Mouse (Mus musculus) neural tube, embryonic 15.5 days (tissue): ENCODE data around the gene Lgi1. TPM values are rescaled to one million over a fixed set of nuclear protein-coding genes. Genes with fewer than 3 reads are reported as not detected.

Experiments used
- ATAC-seq: fragments of 200-750 bp; cut with Nextera tagmentation; 2 replicates; pipeline ENCODE4 v1.8.0; 2017; ENCODE audit warnings: mild to moderate bottlenecking, moderate TSS enrichment, moderate library complexity; ENCODE audit not compliant: low FRiP score
- H3K27ac ChIP-seq: fragments of 300-500 bp; sonication (generic); replicated peaks from 2 replicates; pipeline ENCODE4 v1.5.1; 2015; ENCODE audit warnings: mild to moderate bottlenecking, inconsistent platforms
- H3K27me3 ChIP-seq: fragments of 300-500 bp; sonication (generic); replicated peaks from 2 replicates; pipeline ENCODE4 v1.6.1; 2015; ENCODE audit warnings: inconsistent platforms
- H3K36me3 ChIP-seq: fragments of 300-500 bp; sonication (generic); 2 replicates; pipeline ENCODE4 v1.6.1; 2015; ENCODE audit warnings: inconsistent platforms
- H3K4me1 ChIP-seq: fragments of 300-500 bp; sonication (generic); 2 replicates; pipeline ENCODE4 v1.6.1; 2015; ENCODE audit warnings: inconsistent platforms
- H3K4me2 ChIP-seq: fragments of 300-500 bp; sonication (generic); 2 replicates; pipeline ENCODE4 v1.6.1; 2015; ENCODE audit warnings: inconsistent platforms, mild to moderate bottlenecking, moderate library complexity
- H3K4me3 ChIP-seq: fragments of 300-500 bp; sonication (generic); replicated peaks from 2 replicates; pipeline ENCODE4 v1.5.1; 2015; ENCODE audit warnings: mild to moderate bottlenecking, inconsistent platforms
- H3K9ac ChIP-seq: fragments of 300-500 bp; sonication (generic); replicated peaks from 2 replicates; pipeline ENCODE4 v1.6.1; 2015; ENCODE audit warnings: mild to moderate bottlenecking, inconsistent platforms
- H3K9me3 ChIP-seq: fragments of 300-500 bp; sonication (generic); replicated peaks from 2 replicates; pipeline ENCODE4 v1.6.1; 2016; ENCODE audit warnings: inconsistent platforms
- WGBS: fragments of 180-500 bp; shearing (Covaris S2); methylation state at CpG from one replicate; pipeline ENCODE4 v1.1.7; 2015; ENCODE audit warnings: mixed read lengths; 5-methylcytosine and 5-hydroxymethylcytosine counted together
- polyA plus RNA-seq: library from polyadenylated mRNA; unstranded; fragments of >200 nt; fragmentation: Nextera tagmentation; extraction: Ambion mirVana; gene quantifications from 2 replicates; pipeline ENCODE4 v1.2.1, GENCODE M21; 2015

Lgi1 gene
- polyA plus RNA-seq, result 19.5 and 24.7 TPM in 2 replicates

- peak within 1 kb of the TSS; percentile 83 for H3K27ac ChIP-seq
- peak; percentile 82 for ATAC-seq
- peak within 1 kb of the TSS; percentile 57 for H3K4me2 ChIP-seq
- H3K4me1 ChIP-seq, result peaks cover 15% of the 10 kb centered on the region
- no peaks in the 10 kb centered on the region for H3K27me3 ChIP-seq
- 18% methylated on average over 21 of the region's 21 CpGs for WGBS
- H3K9ac ChIP-seq, result peak within 1 kb of the TSS; percentile 41
- H3K4me3 ChIP-seq, result peak within 1 kb of the TSS; percentile 42
- H3K9me3 ChIP-seq, result no peaks in the 10 kb centered on the region
- no peaks in the 10 kb centered on the region for H3K36me3 ChIP-seq
Observed at GRCm38 (mm10) chr19:38264505-38265500, at the start of gene Lgi1. TSS of gene Lgi1 (plus strand) at chr19:38264536.

- over 99% methylated on average over 3 of the region's 3 CpGs for WGBS
- no peak overlapping the region for H3K4me3 ChIP-seq
- no peak overlapping the region for H3K9ac ChIP-seq
- H3K36me3 ChIP-seq, result peaks cover 22% of the 10 kb centered on the region
- H3K4me1 ChIP-seq, result peaks cover 1% of the 10 kb centered on the region
- H3K9me3 ChIP-seq, result no peaks in the 10 kb centered on the region
- no peak for ATAC-seq
- H3K27ac ChIP-seq, result no peak overlapping the region
- no peak overlapping the region for H3K4me2 ChIP-seq
- H3K27me3 ChIP-seq, result no peaks in the 10 kb centered on the region
Observed at GRCm38 (mm10) chr19:38217696-38218095, 46.6 kb upstream of the Lgi1 start.

GRCm38 (mm10) chr19:38223356-38223904 is 40.9 kb upstream of the Lgi1 start:
- WGBS, result 10% methylated on average over 12 of the region's 12 CpGs
- ATAC-seq, result peak; percentile 17
- H3K4me3 ChIP-seq, result peak overlapping the region; percentile 61
- H3K27me3 ChIP-seq, result no peaks in the 10 kb centered on the region
- peaks cover 2% of the 10 kb centered on the region; the same call in 1 of the 2 replicates for H3K36me3 ChIP-seq
- H3K4me1 ChIP-seq, result peaks cover 14% of the 10 kb centered on the region
- no peaks in the 10 kb centered on the region for H3K9me3 ChIP-seq
- peak overlapping the region; percentile 97 for H3K27ac ChIP-seq
- H3K4me2 ChIP-seq, result peak overlapping the region; percentile 75
- H3K9ac ChIP-seq, result peak overlapping the region; percentile 63

GRCm38 (mm10) chr19:38223905-38224684 is 40.2 kb upstream of the Lgi1 start, which contains the start of gene Fra10ac1:
TSS of gene Fra10ac1 (minus strand) at chr19:38224156.
- Histone ChIP-seq H3K9ac (peak within 1 kb of the TSS; percentile 63), H3K4me3 (peak within 1 kb of the TSS; percentile 61), H3K27me3 (no peaks in the 10 kb centered on the region), H3K9me3 (no peaks in the 10 kb centered on the region), H3K4me2 (peak within 1 kb of the TSS; percentile 75), H3K4me1 (peaks cover 14% of the 10 kb centered on the region), H3K27ac (peak within 1 kb of the TSS; percentile 97), H3K36me3 (no peaks in the 10 kb centered on the region)
- ATAC-seq, result peak; percentile 97
- under 1% methylated on average over 49 of the region's 49 CpGs for WGBS

- no peaks in the 10 kb centered on the region for H3K27me3 ChIP-seq
- peak overlapping the region; percentile 61 for H3K4me3 ChIP-seq
- no peaks in the 10 kb centered on the region for H3K9me3 ChIP-seq
- H3K36me3 ChIP-seq, result no peaks in the 10 kb centered on the region
- H3K9ac ChIP-seq, result peak overlapping the region; percentile 63
- peaks cover 14% of the 10 kb centered on the region for H3K4me1 ChIP-seq
- WGBS, result 5% methylated on average over 9 of the region's 9 CpGs
- ATAC-seq, result peak; percentile 51
- peak overlapping the region; percentile 75 for H3K4me2 ChIP-seq
- peak overlapping the region; percentile 97 for H3K27ac ChIP-seq
Observed at GRCm38 (mm10) chr19:38224685-38225060, 39.7 kb upstream of the Lgi1 start.

- no peak for ATAC-seq
- Histone ChIP-seq H3K9ac (no peak overlapping the region), H3K4me3 (no peak overlapping the region), H3K4me2 (no peak overlapping the region), H3K36me3 (no peaks in the 10 kb centered on the region), H3K27me3 (no peaks in the 10 kb centered on the region), H3K4me1 (peaks cover 6% of the 10 kb centered on the region), H3K27ac (no peak overlapping the region), H3K9me3 (no peaks in the 10 kb centered on the region)
- WGBS, result 64% methylated on average over 2 of the region's 2 CpGs
Observed at GRCm38 (mm10) chr19:38228699-38229098, 35.6 kb upstream of the Lgi1 start.

GRCm38 (mm10) chr19:38232087-38232486 is 32.2 kb upstream of the Lgi1 start:
- WGBS, result 20% methylated on average over 8 of the region's 8 CpGs
- no peak for ATAC-seq
- Histone ChIP-seq H3K36me3 (no peaks in the 10 kb centered on the region), H3K27ac (no peak overlapping the region), H3K4me1 (no peaks in the 10 kb centered on the region; the same call in 1 of the 2 replicates), H3K9ac (no peak overlapping the region), H3K4me2 (no peak overlapping the region), H3K9me3 (no peaks in the 10 kb centered on the region), H3K27me3 (no peaks in the 10 kb centered on the region), H3K4me3 (no peak overlapping the region)

- no peaks in the 10 kb centered on the region for H3K27me3 ChIP-seq
- no peak overlapping the region for H3K27ac ChIP-seq
- H3K9ac ChIP-seq, result no peak overlapping the region
- H3K4me1 ChIP-seq, result no peaks in the 10 kb centered on the region; the same call in 1 of the 2 replicates
- no peak overlapping the region for H3K4me2 ChIP-seq
- H3K9me3 ChIP-seq, result no peaks in the 10 kb centered on the region
- ATAC-seq, result no peak
- WGBS, result 5% methylated on average over 4 of the region's 4 CpGs
- no peak overlapping the region for H3K4me3 ChIP-seq
- H3K36me3 ChIP-seq, result no peaks in the 10 kb centered on the region
Observed at GRCm38 (mm10) chr19:38232516-38232915, 31.8 kb upstream of the Lgi1 start.

GRCm38 (mm10) chr19:38236526-38236925 is 27.8 kb upstream of the Lgi1 start:
- no peaks in the 10 kb centered on the region for H3K9me3 ChIP-seq
- peaks cover 15% of the 10 kb centered on the region for H3K4me1 ChIP-seq
- no peak overlapping the region for H3K9ac ChIP-seq
- H3K27me3 ChIP-seq, result no peaks in the 10 kb centered on the region
- no peak for ATAC-seq
- H3K27ac ChIP-seq, result no peak overlapping the region
- no peak overlapping the region for H3K4me3 ChIP-seq
- whole genome bisulfite sequencing, result 62% methylated on average over 5 of the region's 5 CpGs
- H3K36me3 ChIP-seq, result no peaks in the 10 kb centered on the region
- H3K4me2 ChIP-seq, result no peak overlapping the region

- Histone ChIP-seq H3K27me3 (no peaks in the 10 kb centered on the region), H3K9ac (no peak overlapping the region), H3K27ac (peak overlapping the region; percentile 41), H3K9me3 (no peaks in the 10 kb centered on the region), H3K4me3 (no peak overlapping the region), H3K4me1 (peaks cover 15% of the 10 kb centered on the region), H3K36me3 (no peaks in the 10 kb centered on the region), H3K4me2 (no peak overlapping the region)
- peak; percentile 68 for ATAC-seq
- 48% methylated on average over 3 of the region's 3 CpGs for WGBS
Observed at GRCm38 (mm10) chr19:38237834-38238212, 26.5 kb upstream of the Lgi1 start.

GRCm38 (mm10) chr19:38238213-38238951 is 26.0 kb upstream of the Lgi1 start:
- no peak overlapping the region for H3K9ac ChIP-seq

More at GRCm38 (mm10) chr19:38238213-38238951, 26.0 kb upstream of the Lgi1 start:
- peak; percentile 73 for ATAC-seq
- no peaks in the 10 kb centered on the region for H3K27me3 ChIP-seq
- no peak overlapping the region for H3K4me2 ChIP-seq
- no peak overlapping the region for H3K4me3 ChIP-seq
- WGBS, result 42% methylated on average over 12 of the region's 12 CpGs
- H3K4me1 ChIP-seq, result peaks cover 15% of the 10 kb centered on the region
- H3K9me3 ChIP-seq, result no peaks in the 10 kb centered on the region
- no peaks in the 10 kb centered on the region for H3K36me3 ChIP-seq
- H3K27ac ChIP-seq, result peak overlapping the region; percentile 41
